Mouse (Mus musculus) bone marrow, adult 2 months (tissue): ENCODE measurements at regions not wholly inside any gene's neighbourhood (a gene's known extent, or its start where the extent isn't known, plus 50 kb on each side); places are given as distances from the start of the nearest gene placed in this dataset.

Source experiments
- CTCF ChIP-seq: fragments of 200-500 bp; IDR thresholded peaks from 2 replicates; pipeline ENCODE4 v1.5.1; 2011; ENCODE audit warnings: low read length, control low read depth; ENCODE audit not compliant: control insufficient read depth, insufficient read depth
- POLR2A ChIP-seq: fragments of 200-500 bp; IDR thresholded peaks from 2 replicates; pipeline ENCODE4 v1.6.1; 2011; ENCODE audit warnings: low read depth, mild to moderate bottlenecking, control low read depth, low read length, borderline replicate concordance; ENCODE audit not compliant: control insufficient read depth

GRCm38 (mm10) chr2:146696727-146697126, 158.9 kb upstream of the Kiz start:
- TF ChIP-seq CTCF = no peak
- TF ChIP-seq POLR2A = no peak
